Mouse (Mus musculus): ENCODE results near the gene Mfsd8. TPM values are rescaled to one million over a fixed set of nuclear protein-coding genes. Genes with fewer than 3 reads are reported as not detected.
"Not testable (repeated sequence)": the region's sequence is repeated elsewhere in the genome, so short reads cannot be mapped to it uniquely, and the experiment has no call there.

Mfsd8 gene
- 10 to 100 TPM; 15.1 to 24.8 (median 20.1) TPM for total RNA-seq (2022)

DNA sequence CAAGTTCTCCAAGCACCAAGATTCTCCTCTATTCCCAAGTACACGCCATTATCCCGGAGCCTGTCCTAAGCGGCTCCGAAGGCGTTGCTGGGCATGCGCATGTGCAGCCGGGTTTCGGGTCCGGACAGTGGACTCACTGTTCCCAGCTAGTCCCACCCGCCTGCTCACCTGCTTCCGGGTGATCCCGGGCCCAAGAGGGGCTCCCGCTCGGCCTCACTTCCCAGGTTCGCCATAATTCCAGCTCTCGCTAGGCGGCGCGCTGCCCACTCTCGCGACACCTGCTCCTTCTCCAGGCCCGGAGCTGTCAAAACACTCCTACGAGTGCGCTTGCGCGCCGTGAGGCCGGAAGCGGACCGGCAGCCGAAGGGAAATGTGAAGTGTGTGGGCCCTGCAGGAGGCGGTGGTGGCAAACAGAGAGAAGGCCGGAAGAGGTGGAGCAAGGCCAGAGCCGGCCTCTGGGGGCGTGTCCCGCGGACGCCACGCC, at the start of gene Mfsd8:
Gene Mfsd8, minus strand, starts transcription at position 414 of the 484 bp plus-strand sequence.
- DNase-seq (ENCODE audit: low spot score in 2 of 2) = peak; percentile 96 to 98

DNA sequence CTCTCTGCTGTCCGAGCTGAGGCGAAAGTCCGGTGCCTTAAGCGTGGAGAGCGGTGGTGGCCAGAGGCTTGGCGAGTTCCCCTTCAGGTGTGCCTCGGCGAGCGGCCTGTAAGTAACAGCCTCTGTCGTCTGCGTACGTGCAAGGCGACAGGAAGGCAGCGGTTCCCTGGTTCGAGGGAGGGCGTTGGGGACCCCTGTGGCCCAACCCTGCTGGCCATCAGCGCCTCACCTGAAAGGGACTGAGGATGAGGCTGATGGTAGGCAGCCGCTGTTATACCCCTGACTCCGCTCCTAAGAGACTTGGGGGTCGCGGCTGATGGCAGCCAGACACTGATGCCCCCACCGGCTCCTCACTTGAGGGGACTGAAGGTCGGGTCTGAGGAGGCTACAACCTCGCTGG, 47.6 kb upstream of the Mfsd8 start:
- peak in 1 of 2 experiments; percentile 16 for DNase-seq (ENCODE audit: low spot score in 2 of 2)

- peak; percentile 99 for DNase-seq (ENCODE audit: low spot score in 2 of 2)
Measured at GRCm38 (mm10) chr3:40893816-40894258, 47.2 kb upstream of the Mfsd8 start.

GRCm38 (mm10) chr3:40853123-40853738, 6.5 kb upstream of the Mfsd8 start:
- DNase-seq (ENCODE audit: low spot score in 2 of 2) = not testable (repeated sequence)

DNA sequence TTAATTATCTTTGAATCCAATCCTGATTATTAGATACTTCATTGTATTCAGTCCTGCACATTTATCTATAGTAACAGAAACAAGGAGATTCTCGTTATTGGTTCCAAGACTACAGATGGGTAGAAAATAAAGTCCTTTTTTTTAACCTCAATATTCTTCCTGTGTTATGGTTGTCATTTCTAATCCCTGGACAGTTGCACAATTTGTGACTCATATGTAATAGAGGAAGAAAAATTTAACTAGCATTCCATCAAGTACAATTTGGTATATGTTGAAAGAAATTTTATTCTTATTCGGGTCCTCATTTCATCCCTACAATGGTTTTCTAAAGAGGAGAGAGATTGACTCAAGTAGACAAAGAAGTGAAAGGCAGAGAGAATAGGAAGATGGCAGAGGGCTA, 1.2 kb upstream of the Mfsd8 start:
- not testable (repeated sequence) for DNase-seq (ENCODE audit: low spot score in 2 of 2)

GRCm38 (mm10) chr3:40847018-40847417, 332 bp upstream of the Mfsd8 start:
- peak; percentile 46 to 54 for DNase-seq (ENCODE audit: low spot score in 2 of 2)

GRCm38 (mm10) chr3:40846957-40847017, 101 bp upstream of the Mfsd8 start, which contains the start of gene Abhd18:
Gene Abhd18, plus strand, starts transcription at chr3:40846970.
- DNase-seq (ENCODE audit: low spot score in 2 of 2) = not testable (repeated sequence)

GRCm38 (mm10) chr3:40845521-40845920, 1.2 kb downstream of the Mfsd8 start:
- not testable (repeated sequence) for DNase-seq (ENCODE audit: low spot score in 2 of 2)

- no peak for DNase-seq (ENCODE audit: low spot score in 2 of 2)
Measured at GRCm38 (mm10) chr3:40813275-40813674, 33.4 kb downstream of the Mfsd8 start.

- no peak for DNase-seq (ENCODE audit: low spot score in 2 of 2)
Measured at GRCm38 (mm10) chr3:40809894-40810293, 36.8 kb downstream of the Mfsd8 start.

GRCm38 (mm10) chr3:40808686-40809085, 38.0 kb downstream of the Mfsd8 start:
- DNase-seq (ENCODE audit: low spot score in 2 of 2) = no peak

DNA sequence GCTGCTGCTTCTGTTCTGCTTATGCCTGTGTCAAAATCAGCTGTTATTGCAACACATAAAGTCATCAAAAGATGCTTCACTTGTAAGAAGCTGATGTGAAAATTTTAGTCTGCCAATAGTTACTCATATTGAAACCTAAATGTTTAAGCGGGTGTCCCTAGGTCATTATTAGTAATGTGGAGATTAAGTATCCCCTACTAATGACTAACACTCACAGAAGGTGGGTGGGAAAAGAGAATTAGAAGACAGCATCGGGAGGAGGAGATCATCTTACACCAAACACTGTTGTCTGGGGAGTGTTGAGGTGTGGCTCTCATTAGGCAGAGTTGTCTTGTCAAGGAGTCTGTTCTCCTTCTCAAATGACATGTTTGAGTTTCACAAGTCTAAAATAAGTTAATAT, 39.8 kb downstream of the Mfsd8 start:
- DNase-seq (ENCODE audit: low spot score in 2 of 2) = no peak

- DNase-seq (ENCODE audit: low spot score in 2 of 2) = peak in 1 of 2 experiments; percentile 27
Measured at GRCm38 (mm10) chr3:40800373-40800823, 46.3 kb downstream of the Mfsd8 start.

- DNase-seq (ENCODE audit: low spot score in 2 of 2) = peak; percentile 92 to 96
Measured at GRCm38 (mm10) chr3:40799530-40800372, 46.9 kb downstream of the Mfsd8 start, which contains the start of gene Plk4. Gene Plk4, plus strand, starts transcription at chr3:40800019.

- peak in 1 of 2 experiments; percentile 26 for DNase-seq (ENCODE audit: low spot score in 2 of 2)
Measured at GRCm38 (mm10) chr3:40798500-40798899, 48.2 kb downstream of the Mfsd8 start.

- no peak for DNase-seq (ENCODE audit: low spot score in 2 of 2)
Measured at GRCm38 (mm10) chr3:40798054-40798453, 48.6 kb downstream of the Mfsd8 start.

GRCm38 (mm10) chr3:40793783-40794182, 52.9 kb downstream of the Mfsd8 start:
- DNase-seq (ENCODE audit: low spot score in 2 of 2) = no peak

Other genes starting within 250 kb of the Mfsd8 start
- gene Slc25a31, start 138.0 kb downstream of the Mfsd8 start, total RNA-seq (2022) = under 1 TPM in 2 of 4 experiments, not detected in 2; 0.25 to 0.34 TPM
- gene Hspa4l, start 102.4 kb downstream of the Mfsd8 start, total RNA-seq (2022) = 100 to 1,000 TPM; 145 to 181 (median 157) TPM
- 1 to 10 TPM; 2.8 to 4.1 (median 3.2) TPM for gene Plk4, start 46.9 kb downstream of the Mfsd8 start, total RNA-seq (2022)
- gene Abhd18, start 84 bp upstream of the Mfsd8 start, total RNA-seq (2022) = 10 to 100 TPM; 12.1 to 13.3 (median 12.9) TPM
- under 1 TPM in 1 of 4 experiments, not detected in 3; 0.26 TPM for gene 1700034I23Rik, start 55.7 kb upstream of the Mfsd8 start, total RNA-seq (2022)
- 10 to 100 TPM; 15.0 to 15.8 (median 15.6) TPM for gene Larp1b, start 102.9 kb upstream of the Mfsd8 start, total RNA-seq (2022)
- 10 to 100 TPM; 53.6 to 63.9 (median 59.0) TPM for gene Pgrmc2, start 236.2 kb upstream of the Mfsd8 start, total RNA-seq (2022)